Mouse (Mus musculus): ENCODE measurements around the gene Tnfrsf8.
"Not testable (repeated sequence)": the region's sequence is repeated elsewhere in the genome, so short reads cannot be mapped to it uniquely, and the experiment has no call there.

Gene Tnfrsf8

DNA sequence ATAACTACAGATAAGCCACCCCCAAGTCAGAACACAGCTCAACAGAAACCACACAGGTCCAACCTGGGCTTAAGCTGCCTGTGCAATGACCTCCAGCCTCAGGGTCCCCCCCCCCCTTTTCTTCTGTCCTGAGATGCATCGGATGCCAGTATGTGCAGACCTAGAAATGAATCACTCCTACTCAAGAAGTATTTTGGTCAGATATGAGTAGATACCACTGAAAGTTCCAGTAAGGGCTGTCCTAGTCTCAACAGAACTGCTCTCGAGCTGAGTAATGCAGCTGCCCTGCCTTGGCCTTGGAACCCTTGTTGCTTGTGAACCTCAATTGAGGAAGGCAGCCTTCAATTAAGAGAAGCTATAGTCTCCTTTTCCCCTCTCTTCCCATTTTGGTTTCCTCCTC lies 4.1 kb downstream of the Tnfrsf8 start:
- no peak for DNase-seq (ENCODE audit: low read depth, low spot score)

GRCm38 (mm10) chr4:145306422-145306821 lies 8.5 kb downstream of the Tnfrsf8 start:
- no peak for DNase-seq (ENCODE audit: low read depth, low spot score)

- not testable (repeated sequence) for DNase-seq (ENCODE audit: low read depth, low spot score)
Measured at GRCm38 (mm10) chr4:145305661-145306362, 9.2 kb downstream of the Tnfrsf8 start.

GRCm38 (mm10) chr4:145304109-145304508 lies 10.9 kb downstream of the Tnfrsf8 start:
- DNase-seq (ENCODE audit: low read depth, low spot score) = no peak

- DNase-seq (ENCODE audit: low read depth, low spot score) = no peak
Measured at GRCm38 (mm10) chr4:145302106-145302505, 12.9 kb downstream of the Tnfrsf8 start.

DNA sequence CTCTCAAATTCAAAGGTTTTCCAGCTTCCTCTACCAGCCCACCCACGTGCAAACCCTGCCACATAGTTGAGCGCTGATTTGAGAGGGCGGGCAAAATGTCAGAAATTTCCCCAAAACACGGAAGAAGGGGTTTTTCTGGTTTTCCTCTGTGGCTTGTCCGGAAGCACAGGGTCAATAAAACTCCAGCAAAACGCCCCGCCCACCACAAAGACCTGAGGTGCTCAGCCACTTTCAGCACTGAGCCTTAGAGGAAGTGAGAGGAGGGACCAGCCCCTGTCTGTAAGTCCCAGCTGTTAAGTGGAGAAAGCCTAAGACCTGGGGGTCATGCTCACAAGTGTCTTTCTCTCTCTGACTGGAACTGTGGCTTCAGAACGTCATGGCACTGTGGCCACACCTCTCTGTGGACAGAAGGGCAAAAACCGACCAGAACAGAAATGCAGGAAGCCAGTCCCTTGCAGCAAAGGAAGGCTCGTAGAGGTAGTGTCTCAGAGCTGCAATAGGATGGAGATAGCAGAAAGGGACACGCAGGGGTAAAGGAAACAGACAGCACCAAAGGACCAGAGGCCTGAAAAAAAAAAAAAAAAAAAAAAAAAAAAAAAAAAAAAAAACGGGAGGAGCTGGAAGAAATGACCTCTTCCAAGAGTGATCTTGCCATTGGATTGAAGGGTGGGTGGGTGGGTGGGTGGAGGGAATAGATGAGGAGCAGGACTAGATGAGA lies 14.6 kb downstream of the Tnfrsf8 start:
- no peak for DNase-seq (ENCODE audit: low read depth, low spot score)

DNA sequence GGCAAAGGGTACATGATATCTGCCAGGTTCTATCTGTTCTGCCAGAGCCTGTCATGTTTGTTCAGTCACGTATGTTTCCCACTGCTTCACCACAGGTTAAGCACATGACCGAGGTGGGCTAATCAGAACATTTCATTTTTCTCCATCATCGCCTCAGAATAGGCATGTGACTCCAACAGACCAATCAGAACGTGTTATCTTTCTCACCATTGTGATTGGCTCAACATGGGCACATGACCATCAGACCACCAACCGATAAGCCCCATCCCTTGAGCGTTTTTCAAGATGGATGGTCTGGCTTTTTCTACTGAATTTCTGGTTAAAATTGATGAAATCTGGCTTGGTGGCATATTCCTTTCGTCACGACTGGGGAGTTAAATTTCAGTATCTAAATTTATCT lies 15.6 kb downstream of the Tnfrsf8 start:
- no peak for DNase-seq (ENCODE audit: low read depth, low spot score)

DNA sequence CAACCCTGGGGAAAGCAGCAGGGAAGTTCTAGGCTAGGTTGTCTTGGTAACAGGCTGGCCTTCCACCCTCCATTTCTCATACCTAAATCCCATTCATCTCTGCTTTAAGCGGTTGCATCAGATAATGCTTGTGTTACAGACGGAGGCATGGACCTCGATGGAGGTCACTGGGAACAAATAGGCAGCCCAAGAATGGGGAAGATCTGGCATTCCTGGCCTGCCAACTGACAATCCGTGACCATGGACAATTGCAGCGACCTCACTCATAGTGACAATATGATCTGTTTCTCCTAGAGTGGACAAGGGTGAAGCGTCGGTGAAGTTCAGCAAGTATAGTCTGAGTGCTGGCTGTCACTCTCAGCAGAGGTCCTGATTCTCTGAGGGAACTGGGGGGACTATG lies 16.1 kb downstream of the Tnfrsf8 start:
- DNase-seq (ENCODE audit: low read depth, low spot score) = no peak

- DNase-seq (ENCODE audit: low read depth, low spot score) = peak; percentile 48
Measured at GRCm38 (mm10) chr4:145295589-145296300, 19.2 kb downstream of the Tnfrsf8 start.

GRCm38 (mm10) chr4:145294588-145294987 lies 20.4 kb downstream of the Tnfrsf8 start:
- DNase-seq (ENCODE audit: low read depth, low spot score) = no peak

- DNase-seq (ENCODE audit: low read depth, low spot score) = peak; percentile 65
Measured at GRCm38 (mm10) chr4:145286369-145287120, 28.4 kb downstream of the Tnfrsf8 start.

DNA sequence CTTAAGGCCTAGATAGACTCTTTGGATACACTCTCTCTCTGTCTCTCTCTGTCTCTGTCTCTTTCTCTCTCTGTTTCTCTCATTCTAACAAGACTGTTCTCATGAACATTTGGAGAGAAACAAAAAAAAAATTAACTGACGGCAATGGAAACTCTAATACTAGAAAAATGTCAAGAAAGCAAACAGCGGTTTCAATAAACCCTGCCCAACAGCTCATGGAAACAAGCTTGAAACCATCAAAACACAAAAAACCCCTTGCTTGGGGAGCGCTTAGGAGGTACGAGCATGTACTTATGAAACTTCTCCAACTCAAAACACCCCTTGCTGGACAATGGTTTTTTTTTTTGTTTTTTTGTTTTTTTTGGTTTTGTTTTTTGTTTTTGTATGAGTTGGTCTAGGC lies 30.3 kb downstream of the Tnfrsf8 start:
- DNase-seq (ENCODE audit: low read depth, low spot score) = no peak

- no peak for DNase-seq (ENCODE audit: low read depth, low spot score)
Measured at GRCm38 (mm10) chr4:145283441-145283840, 31.5 kb downstream of the Tnfrsf8 start.

GRCm38 (mm10) chr4:145280966-145281365 lies 34.0 kb downstream of the Tnfrsf8 start:
- no peak for DNase-seq (ENCODE audit: low read depth, low spot score)

DNA sequence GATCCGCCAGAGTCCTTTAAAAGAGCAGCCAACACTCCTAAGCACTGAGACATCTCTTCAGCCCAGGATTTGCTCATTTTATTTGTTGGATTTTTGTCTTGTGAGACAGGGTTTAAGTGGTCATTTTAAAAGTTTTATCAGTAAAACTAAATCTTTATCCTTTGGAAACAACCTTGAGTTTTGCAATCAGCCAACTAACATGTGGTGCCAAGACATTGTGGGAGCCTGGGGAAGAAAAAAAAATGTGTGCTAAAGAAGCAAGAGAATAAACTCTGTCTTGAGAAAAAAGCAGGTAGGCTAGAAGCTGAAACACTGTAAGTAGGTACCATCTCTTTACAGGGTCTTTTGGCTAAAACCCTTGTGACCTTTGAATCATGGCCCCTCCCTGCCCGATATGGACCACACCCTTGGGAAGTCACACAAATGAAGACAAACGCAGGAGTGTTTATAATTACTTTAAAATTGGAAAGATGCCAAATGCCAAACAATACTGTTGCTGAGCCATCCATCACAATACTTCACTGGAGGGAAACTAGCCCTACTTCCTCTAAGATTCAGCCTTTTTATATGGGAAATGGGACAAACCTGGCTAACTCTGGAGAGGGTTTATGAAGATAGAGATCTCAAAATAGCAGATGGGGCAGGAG lies 36.1 kb downstream of the Tnfrsf8 start:
- DNase-seq (ENCODE audit: low read depth, low spot score) = no peak

- DNase-seq (ENCODE audit: low read depth, low spot score) = no peak
Measured at GRCm38 (mm10) chr4:145278231-145278630, 36.7 kb downstream of the Tnfrsf8 start.

DNA sequence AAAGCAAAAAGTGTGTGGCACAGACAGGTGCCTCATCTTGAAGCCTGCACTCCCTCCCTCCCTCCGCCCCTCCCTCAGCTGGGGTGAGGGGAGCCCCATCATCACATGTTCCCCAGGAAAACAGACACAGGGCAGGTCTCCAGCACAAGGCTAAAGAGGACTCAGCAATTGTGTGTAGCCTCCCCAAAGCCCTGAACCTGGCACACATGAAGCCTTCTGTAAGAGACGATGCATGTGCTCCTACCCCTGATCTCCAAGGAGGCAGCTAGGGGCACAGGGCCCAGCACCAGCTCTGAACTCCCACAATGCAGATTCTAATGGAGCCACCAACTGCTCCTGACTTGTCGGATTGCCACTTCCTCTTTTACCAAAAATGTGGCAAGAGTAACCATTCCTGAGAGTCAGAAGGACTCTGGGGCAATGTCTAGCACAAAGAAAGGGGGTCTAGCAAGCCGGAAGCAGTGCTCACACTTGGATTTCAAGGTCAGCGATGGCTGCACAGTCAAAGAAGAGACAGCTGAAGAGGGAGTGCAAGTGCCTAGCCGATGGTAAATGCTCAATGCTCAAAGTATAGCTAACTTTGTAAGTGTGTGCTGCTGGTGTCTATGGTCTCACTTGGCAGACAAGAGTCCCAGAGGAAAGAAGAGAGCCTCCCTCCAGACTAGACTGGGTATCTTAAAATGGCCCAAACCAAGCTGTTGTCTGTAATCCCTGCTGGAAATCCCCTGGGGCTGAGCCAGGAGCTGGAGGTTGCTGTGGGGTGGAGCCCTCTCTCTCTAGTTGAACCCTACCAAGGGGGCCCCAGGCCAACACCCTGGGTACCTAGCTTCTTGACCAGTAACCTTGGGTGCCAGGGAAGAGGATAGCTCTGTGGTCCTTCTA lies 38.4 kb downstream of the Tnfrsf8 start:
- DNase-seq (ENCODE audit: low read depth, low spot score) = no peak

DNA sequence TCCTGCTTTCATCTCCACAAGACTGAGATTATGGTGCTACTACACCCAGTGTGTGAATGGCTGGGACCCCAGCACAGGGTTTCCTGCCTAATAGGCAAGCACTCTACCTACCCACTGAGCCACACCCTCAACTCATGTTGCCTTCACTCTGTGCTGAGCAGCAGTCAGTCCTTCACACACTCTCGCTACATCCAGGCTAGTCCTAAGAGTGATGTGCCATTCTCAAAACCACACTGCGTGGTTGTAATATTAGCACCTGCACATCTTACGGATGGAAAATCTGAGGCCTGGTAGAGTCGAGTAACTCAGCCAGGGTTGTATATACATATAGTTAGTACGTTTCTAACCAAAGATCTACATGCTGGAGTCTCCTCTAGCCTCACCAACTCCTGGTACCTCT lies 40.1 kb downstream of the Tnfrsf8 start:
- DNase-seq (ENCODE audit: low read depth, low spot score) = no peak

GRCm38 (mm10) chr4:145273923-145274322 lies 41.0 kb downstream of the Tnfrsf8 start:
- DNase-seq (ENCODE audit: low read depth, low spot score) = no peak

DNA sequence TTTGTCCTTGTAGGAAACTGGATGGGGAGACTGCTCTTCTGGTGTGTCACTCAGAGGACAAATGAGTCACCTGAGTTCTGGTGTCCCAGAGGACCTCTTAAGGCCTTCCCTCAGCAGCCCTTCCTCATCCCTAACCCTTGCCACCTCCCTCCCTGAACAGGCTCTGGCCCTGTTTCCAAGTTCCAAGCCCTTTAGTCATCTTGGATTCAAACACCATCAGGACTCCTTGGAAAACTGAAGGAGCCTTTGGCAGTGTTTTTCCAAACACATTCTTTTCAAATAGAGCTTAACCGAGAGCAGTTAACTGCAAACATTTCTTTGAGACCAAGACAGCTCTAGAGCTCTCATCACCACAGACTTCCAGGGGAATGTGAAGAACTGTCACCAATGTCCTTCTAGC lies 42.2 kb downstream of the Tnfrsf8 start:
- no peak for DNase-seq (ENCODE audit: low read depth, low spot score)
